Mouse (Mus musculus): ENCODE data around the gene Fabp1.

Fabp1 gene

GRCm38 (mm10) chr6:71240831-71241230, 41.2 kb downstream of the Fabp1 start:
- CTCF ChIA-PET: no interaction called here
- POLR2A ChIA-PET: interaction anchor here in 3 of 4 experiments (0.8 to 2.0 kb wide), 5 partner anchors 19 to 392 kb away, joined by 3 to 4 read pairs (median 3); partner anchors contain the start of genes Kdm3a (in 1 of the 3) and Krcc1 (in 1 of the 3)

- ChIA-PET POLR2A (interaction anchor here in 1 of 4 experiments (1.5 kb wide), 1 partner anchor 182 kb away, joined by 3 read pairs; no protein-coding TSS in a partner anchor), CTCF (no interaction called here)
These were observed 43.2 kb downstream of the Fabp1 start for GRCm38 (mm10) chr6:71242811-71243210.

- CTCF ChIA-PET: interaction anchor here in 1 of 4 experiments (1.1 kb wide), 1 partner anchor 18 kb away, joined by 3 read pairs; no protein-coding TSS in a partner anchor
- POLR2A ChIA-PET: interaction anchor here in 1 of 4 experiments (1.5 kb wide), 1 partner anchor 182 kb away, joined by 3 read pairs; no protein-coding TSS in a partner anchor
These were observed 43.6 kb downstream of the Fabp1 start for GRCm38 (mm10) chr6:71243258-71243657.

- CTCF ChIA-PET: no interaction called here
- POLR2A ChIA-PET: interaction anchor here in 2 of 4 experiments (0.9 to 1.4 kb wide), 4 partner anchors 12 to 23 kb away, joined by 3 to 10 read pairs (median 4); partner anchors contain the start of gene Krcc1 (in 1 of the 2)
These were observed 48.8 kb downstream of the Fabp1 start for GRCm38 (mm10) chr6:71248420-71248819.

GRCm38 (mm10) chr6:71249615-71250014, 50.0 kb downstream of the Fabp1 start:
- CTCF ChIA-PET: no interaction called here
- POLR2A ChIA-PET: interaction anchor here in 2 of 4 experiments (1.3 to 1.4 kb wide), 2 partner anchors 19 to 21 kb away, joined by 3 to 4 read pairs; no protein-coding TSS in a partner anchor

- ChIA-PET CTCF (no interaction called here), POLR2A (no interaction called here)
These were observed 51.3 kb downstream of the Fabp1 start for GRCm38 (mm10) chr6:71250951-71251350.

- ChIA-PET POLR2A (interaction anchor here in 3 of 4 experiments (0.7 to 1.4 kb wide), 5 partner anchors 9 to 17 kb away, joined by 3 to 5 read pairs (median 4); partner anchors contain the start of gene Krcc1 (in 1 of the 3)), CTCF (interaction anchor here in 1 of 4 experiments (1.5 kb wide), 1 partner anchor 105 kb away, joined by 3 read pairs; no protein-coding TSS in a partner anchor)
These were observed 54.8 kb downstream of the Fabp1 start for GRCm38 (mm10) chr6:71254456-71254855.

Measured in embryonic stem cell, embryonic (primary cell).